Mouse (Mus musculus) lung, postnatal 0 days (tissue): ENCODE data around the gene Gm42674. TPM values are rescaled to one million over a fixed set of nuclear protein-coding genes. Genes with fewer than 3 reads are reported as not detected.

Experiments used
- ATAC-seq: fragments of 200-750 bp; cut with Nextera tagmentation; 2 replicates; pipeline ENCODE4 v1.8.0; 2017; ENCODE audit warnings: moderate library complexity
- DNase-seq: peaks from one replicate; pipeline ENCODE4 v3.0.0-alpha.2; 2016; ENCODE audit warnings: low spot score
- H3K27ac ChIP-seq: fragments of 300-500 bp; sonication (generic); 2 replicates; pipeline ENCODE4 v1.5.1; 2014; ENCODE audit warnings: antibody characterized with exemption, mild to moderate bottlenecking, low read length, mixed read lengths
- H3K27me3 ChIP-seq: fragments of 300-500 bp; sonication (generic); replicated peaks from 2 replicates; pipeline ENCODE4 v1.6.1; 2014; ENCODE audit warnings: low read length, mixed read lengths; ENCODE audit not compliant: insufficient read depth
- H3K36me3 ChIP-seq: fragments of 300-500 bp; sonication (generic); 2 replicates; pipeline ENCODE4 v1.6.1; 2014; ENCODE audit warnings: low read length, mixed read lengths; ENCODE audit not compliant: insufficient read depth
- H3K4me1 ChIP-seq: fragments of 300-500 bp; sonication (generic); 2 replicates; pipeline ENCODE4 v1.6.1; 2014; ENCODE audit warnings: antibody characterized with exemption, low read depth, low read length, mixed read lengths; ENCODE audit not compliant: insufficient read depth
- H3K4me2 ChIP-seq: fragments of 300-500 bp; sonication (generic); replicated peaks from 2 replicates; pipeline ENCODE4 v1.6.1; 2014; ENCODE audit warnings: low read depth, mild to moderate bottlenecking, low read length, moderate library complexity, mixed read lengths
- H3K4me3 ChIP-seq: fragments of 300-500 bp; sonication (generic); 2 replicates; pipeline ENCODE4 v1.5.1; 2014; ENCODE audit warnings: low read depth, low read length
- H3K9ac ChIP-seq: fragments of 300-500 bp; sonication (generic); replicated peaks from 2 replicates; pipeline ENCODE4 v1.6.1; 2014; ENCODE audit warnings: low read depth, mild to moderate bottlenecking
- H3K9me3 ChIP-seq: fragments of 300-500 bp; sonication (generic); 2 replicates; pipeline ENCODE4 v1.6.1; 2016; ENCODE audit warnings: low read length, mixed read lengths
- CTCF ChIP-seq: IDR thresholded peaks from 2 replicates; pipeline ENCODE4 v1.5.1; 2016; ENCODE audit warnings: antibody characterized with exemption, mild to moderate bottlenecking
- EP300 ChIP-seq: IDR thresholded peaks from 2 replicates; pipeline ENCODE4 v1.6.1; 2016; ENCODE audit warnings: antibody characterized with exemption, mild to moderate bottlenecking, control low read depth
- WGBS: fragments of 180-500 bp; shearing (Covaris S2); extraction: QIAGEN DNeasy Blood & Tissue Kit; methylation state at CpG from one replicate; pipeline ENCODE4 v1.1.7; 2014; 5-methylcytosine and 5-hydroxymethylcytosine counted together
- polyA plus RNA-seq: library from polyadenylated mRNA; unstranded; fragments of >200 nt; fragmentation: Nextera tagmentation; extraction: Ambion mirVana; gene quantifications from 2 replicates; pipeline ENCODE4 v1.2.1, GENCODE M21; 2015

Gm42674 gene
- polyA plus RNA-seq, 1 experiment from 2014 or later: not detected

DNA sequence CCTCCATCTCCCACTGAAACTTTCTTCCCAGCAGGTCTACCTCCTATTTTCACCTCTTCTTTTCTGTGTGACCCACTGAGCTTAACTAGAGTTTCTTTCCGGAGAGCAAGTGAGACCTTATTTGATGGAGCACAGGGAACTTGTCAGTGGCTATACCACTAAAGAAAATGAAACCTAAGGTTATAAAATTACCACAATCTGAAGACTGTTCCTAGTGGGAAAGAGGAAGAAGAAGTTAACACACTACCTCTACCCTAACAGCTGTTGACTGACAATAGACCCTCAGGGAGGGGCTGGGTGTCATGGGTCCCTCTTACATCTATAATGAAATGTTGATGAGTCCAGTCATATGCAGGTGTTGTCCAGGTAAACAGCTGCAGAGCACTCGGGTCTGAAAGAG lies 30.3 kb downstream of the Gm42674 start:
- TF ChIP-seq EP300 (no peak), CTCF (no peak)
- H3K9me3 ChIP-seq: no peaks in the 10 kb centered on the region

DNA sequence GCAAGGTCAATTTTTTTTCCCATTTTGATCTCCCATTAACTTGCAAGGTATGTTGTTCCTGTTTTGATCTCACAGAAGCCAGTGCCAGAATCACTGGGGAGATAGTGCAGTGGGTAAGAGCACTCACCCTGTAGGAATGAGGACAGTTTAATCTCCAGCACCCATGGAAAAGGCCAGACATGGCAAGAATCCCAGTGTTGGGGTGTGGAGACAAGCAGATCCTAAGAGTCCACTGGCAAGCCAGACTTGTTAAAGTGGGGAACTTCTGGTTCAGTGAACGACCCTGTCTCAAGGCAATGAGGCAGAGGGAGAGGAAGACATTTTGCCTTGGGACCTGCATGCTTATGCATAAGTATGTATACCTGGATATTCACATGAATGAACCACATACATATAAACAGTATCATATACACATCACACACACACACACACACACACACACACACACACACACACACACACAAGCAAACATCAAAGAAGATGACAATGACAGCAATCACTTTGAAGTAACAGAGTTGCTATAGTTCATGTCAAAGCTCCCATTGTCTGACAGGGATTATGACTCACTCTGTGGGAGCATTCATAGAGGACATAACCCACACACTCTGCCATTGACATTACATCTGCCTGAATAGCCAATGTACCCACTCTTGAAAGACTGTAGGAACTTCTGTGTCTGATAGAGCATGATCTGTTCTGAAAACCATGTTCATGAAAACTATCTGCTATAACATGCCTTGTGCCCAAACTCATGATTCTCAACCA lies 37.0 kb downstream of the Gm42674 start:
- WGBS: 60% methylated on average over 1 of the region's 1 CpGs

More for the DNA sequence above, 30.3 kb downstream of the Gm42674 start:
- 63% methylated on average over 2 of the region's 2 CpGs for WGBS
- no peak overlapping the region for H3K9ac ChIP-seq
- H3K27me3 ChIP-seq: no peaks in the 10 kb centered on the region
- ATAC-seq: no peak
- H3K4me3 ChIP-seq: no peak overlapping the region
- no peak overlapping the region for H3K4me2 ChIP-seq
- DNase-seq: no peak
- H3K27ac ChIP-seq: no peak overlapping the region
- H3K36me3 ChIP-seq: no peaks in the 10 kb centered on the region
- H3K4me1 ChIP-seq: no peaks in the 10 kb centered on the region

DNA sequence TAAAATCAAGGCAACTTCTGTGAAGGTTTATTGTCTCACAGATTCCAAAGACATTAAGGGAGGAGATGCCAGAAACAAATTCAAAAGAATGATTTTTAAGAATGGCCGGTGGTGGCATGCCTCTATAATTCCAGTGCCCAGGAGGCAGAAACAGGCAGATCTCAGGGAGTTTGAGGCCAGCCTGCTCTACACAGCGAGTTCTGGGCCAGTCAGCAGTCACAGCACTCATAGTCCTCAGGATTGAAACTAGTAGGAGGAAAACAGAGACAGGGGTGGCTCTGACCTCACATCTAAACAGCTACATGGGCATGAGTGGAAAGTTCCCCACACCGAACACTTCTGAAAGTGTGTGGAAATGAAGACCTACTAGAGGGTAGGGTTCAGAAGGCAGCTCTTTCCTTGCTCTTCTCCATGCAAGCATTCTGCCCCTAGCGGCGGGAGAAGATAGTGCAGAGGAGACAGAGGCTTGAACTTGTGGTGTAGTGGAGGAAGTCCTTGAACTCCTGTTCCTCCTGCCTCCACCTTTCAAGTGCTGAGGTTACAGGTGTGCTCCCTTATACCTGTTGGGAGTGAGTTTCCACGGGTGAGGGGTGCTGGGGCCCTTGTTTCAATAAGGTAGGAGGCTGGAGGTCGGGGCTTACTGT lies 37.9 kb downstream of the Gm42674 start:
- Histone ChIP-seq H3K36me3 (no peaks in the 10 kb centered on the region), H3K27me3 (no peaks in the 10 kb centered on the region), H3K9me3 (no peaks in the 10 kb centered on the region), H3K9ac (no peak overlapping the region), H3K27ac (no peak overlapping the region), H3K4me1 (no peaks in the 10 kb centered on the region), H3K4me2 (no peak overlapping the region), H3K4me3 (no peak overlapping the region)
- peak; percentile 39 for DNase-seq
- no peak for ATAC-seq
- WGBS: 51% methylated on average over 7 of the region's 7 CpGs
- TF ChIP-seq CTCF (peak; percentile 78), EP300 (no peak)

More for the DNA sequence above, 37.0 kb downstream of the Gm42674 start:
- no peaks in the 10 kb centered on the region for H3K9me3 ChIP-seq
- no peak for TF ChIP-seq CTCF
- TF ChIP-seq EP300: no peak
- no peaks in the 10 kb centered on the region for H3K36me3 ChIP-seq
- ATAC-seq: no peak
- no peak overlapping the region for H3K4me3 ChIP-seq
- no peak overlapping the region for H3K9ac ChIP-seq
- no peaks in the 10 kb centered on the region for H3K27me3 ChIP-seq
- DNase-seq: no peak
- no peaks in the 10 kb centered on the region for H3K4me1 ChIP-seq
- no peak overlapping the region for H3K27ac ChIP-seq
- no peak overlapping the region for H3K4me2 ChIP-seq

DNA sequence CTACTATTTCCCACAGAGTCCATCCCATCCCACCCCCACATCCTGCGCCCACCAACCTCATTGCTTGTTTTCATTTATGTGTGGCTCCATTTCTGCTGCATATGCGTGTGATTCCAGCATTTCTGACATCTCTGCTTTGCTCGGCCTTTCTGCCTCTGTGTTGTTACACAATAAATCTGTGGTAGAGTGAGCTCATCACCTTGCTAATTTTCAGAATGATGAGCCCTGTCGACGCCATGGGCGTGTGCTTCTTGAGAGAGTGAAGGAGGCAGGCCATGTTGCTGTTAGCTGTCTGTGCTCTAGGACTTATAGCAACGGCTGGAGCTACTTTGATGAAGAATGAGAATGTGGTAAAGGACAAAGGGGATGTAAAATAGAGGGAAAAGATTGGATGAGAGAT lies 39.3 kb downstream of the Gm42674 start:
- no peaks in the 10 kb centered on the region for H3K27me3 ChIP-seq
- no peak overlapping the region for H3K9ac ChIP-seq
- H3K4me1 ChIP-seq: no peaks in the 10 kb centered on the region
- H3K36me3 ChIP-seq: no peaks in the 10 kb centered on the region
- H3K27ac ChIP-seq: no peak overlapping the region
- H3K9me3 ChIP-seq: no peaks in the 10 kb centered on the region
- WGBS: 80% methylated on average over 7 of the region's 7 CpGs
- H3K4me3 ChIP-seq: no peak overlapping the region
- ATAC-seq (no peak), DNase-seq (no peak)
- no peak for TF ChIP-seq EP300
- no peak for TF ChIP-seq CTCF
- no peak overlapping the region for H3K4me2 ChIP-seq

DNA sequence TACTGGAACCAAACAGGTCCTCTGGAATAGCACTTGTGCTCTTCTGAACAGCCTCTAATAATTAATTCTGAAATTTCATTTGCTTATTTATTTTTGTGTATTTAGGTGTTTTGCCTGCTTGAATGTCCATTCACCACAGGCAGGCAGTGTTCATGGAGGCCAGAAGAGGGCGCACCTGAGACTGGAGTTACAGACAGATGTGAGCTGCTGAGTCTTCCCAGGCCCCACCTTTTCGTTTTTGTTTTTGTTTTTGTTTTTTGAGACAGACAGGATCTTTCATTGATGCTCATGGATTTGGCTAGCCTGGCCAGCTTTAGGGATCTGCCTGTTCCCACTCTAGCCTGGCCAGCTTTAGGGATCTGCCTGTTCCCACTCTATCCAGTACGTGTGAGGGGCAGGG lies 42.5 kb downstream of the Gm42674 start:
- Histone ChIP-seq H3K27me3 (no peaks in the 10 kb centered on the region), H3K4me2 (no peak overlapping the region), H3K9ac (no peak overlapping the region), H3K9me3 (no peaks in the 10 kb centered on the region), H3K36me3 (no peaks in the 10 kb centered on the region), H3K27ac (no peak overlapping the region), H3K4me3 (no peak overlapping the region), H3K4me1 (no peaks in the 10 kb centered on the region)
- WGBS: 40% methylated on average over 3 of the region's 3 CpGs
- ATAC-seq (no peak), DNase-seq (peak; percentile 45)
- TF ChIP-seq CTCF (peak; percentile 75), EP300 (no peak)

DNA sequence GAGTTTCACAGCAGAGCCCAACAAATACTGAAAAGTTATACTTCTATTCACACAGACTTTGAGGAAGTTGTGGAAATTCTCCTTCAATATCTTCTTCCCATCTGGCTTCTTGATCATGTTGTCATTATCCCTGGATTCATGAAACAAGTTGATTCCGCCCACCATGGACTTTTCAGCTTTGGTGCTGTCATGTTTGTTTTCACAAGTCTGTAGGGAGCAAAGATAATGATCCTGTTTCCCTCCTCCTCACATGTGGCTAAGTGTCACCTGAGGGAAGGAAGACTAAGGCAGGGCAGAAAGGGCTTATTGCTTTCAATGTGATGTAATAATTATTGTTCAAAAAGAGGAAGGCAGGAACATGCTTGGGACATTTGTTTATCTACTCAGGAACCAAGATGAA lies 45.6 kb downstream of the Gm42674 start:
- Histone ChIP-seq H3K36me3 (no peaks in the 10 kb centered on the region), H3K4me2 (no peak overlapping the region), H3K4me3 (no peak overlapping the region), H3K4me1 (no peaks in the 10 kb centered on the region), H3K27me3 (no peaks in the 10 kb centered on the region), H3K9me3 (no peaks in the 10 kb centered on the region), H3K9ac (no peak overlapping the region), H3K27ac (no peak overlapping the region)
- 45% methylated on average over 1 of the region's 1 CpGs for WGBS
- ATAC-seq (no peak), DNase-seq (no peak)
- no peak for TF ChIP-seq CTCF
- TF ChIP-seq EP300: no peak
